Mouse (Mus musculus) fat pad, adult 2 months (tissue): ENCODE results near the gene Snrpf.

Experiments used
- DNase-seq: peaks from one replicate; pipeline ENCODE4 v3.0.0-alpha.2; 2011; ENCODE audit warnings: low read depth, low spot score; ENCODE audit errors: extremely low read depth

Gene Snrpf

DNA sequence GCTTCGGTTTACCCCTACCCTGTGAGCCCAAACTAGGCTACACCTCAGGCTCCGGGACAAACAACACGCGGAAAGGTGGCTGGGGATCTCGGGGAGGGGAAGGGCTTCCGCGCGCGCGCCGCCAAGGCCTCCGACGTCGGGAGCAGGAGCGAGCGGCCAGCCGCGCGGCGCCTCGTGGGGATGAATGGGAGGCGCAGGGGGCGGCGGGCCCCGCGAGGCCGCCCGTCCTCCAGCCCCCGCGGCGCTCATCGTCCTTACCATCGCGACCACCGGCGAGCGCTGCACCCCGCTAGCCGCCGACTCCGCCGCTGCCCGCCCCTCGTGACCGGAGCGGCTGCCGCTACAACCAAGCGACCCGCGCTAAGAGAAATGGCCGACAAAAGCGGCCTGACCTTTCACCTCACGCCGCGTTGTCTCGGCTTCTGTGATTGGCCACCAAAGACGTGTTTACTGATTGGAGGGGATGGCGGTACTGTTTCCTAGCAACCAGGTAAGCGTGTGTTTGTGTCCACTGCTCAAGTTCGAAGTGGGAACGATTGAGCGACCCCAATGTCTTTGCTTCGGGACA is at the start of gene Snrpf:
Snrpf (minus strand) TSS at position 426 of the 568 bp plus-strand sequence.
- peak; percentile 49 for DNase-seq

- no peak for DNase-seq
Observed at GRCm38 (mm10) chr10:93635941-93636340, 46.4 kb upstream of the Snrpf start.

- no peak for DNase-seq
Observed at GRCm38 (mm10) chr10:93633971-93634370, 44.5 kb upstream of the Snrpf start.

DNA sequence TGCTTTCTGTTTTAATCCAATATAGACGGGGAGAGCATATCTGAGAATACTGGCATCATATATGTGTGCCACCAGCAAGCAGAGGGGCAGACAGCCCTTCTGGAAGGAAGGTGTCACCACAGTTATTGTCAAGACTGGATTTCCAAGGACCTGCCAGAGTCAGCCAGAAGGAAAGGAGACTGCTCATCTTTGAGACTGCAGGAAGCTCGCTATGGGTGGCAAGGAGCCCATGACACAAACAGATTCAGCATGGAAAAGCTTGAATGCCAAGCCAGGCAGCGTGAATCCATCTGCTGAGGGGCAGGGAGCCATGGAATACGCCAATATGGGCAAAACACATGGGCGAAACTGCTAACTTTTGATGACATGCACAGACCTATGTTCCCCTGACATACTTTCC is 44.1 kb upstream of the Snrpf start:
- DNase-seq: no peak

DNA sequence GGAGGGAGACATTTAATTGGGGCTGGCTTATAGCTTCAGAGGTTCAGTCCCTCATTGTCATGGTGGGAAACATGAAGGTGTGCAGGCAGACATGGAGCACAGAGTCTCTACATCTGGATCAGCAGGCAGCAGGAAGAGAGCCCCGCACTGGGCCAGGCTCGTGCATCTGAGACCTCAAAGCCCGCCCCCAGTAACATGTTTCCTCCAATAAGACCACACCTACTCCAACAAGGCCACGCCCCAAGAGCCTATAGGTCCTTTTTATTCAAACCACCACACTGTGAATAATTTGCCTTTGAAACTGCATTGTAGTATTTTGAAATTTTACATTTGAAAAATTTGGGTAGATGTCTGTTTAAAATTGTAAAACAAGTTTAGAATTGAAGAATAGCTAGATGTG is 42.6 kb upstream of the Snrpf start:
- no peak for DNase-seq

GRCm38 (mm10) chr10:93630310-93630709 is 40.8 kb upstream of the Snrpf start:
- no peak for DNase-seq

DNA sequence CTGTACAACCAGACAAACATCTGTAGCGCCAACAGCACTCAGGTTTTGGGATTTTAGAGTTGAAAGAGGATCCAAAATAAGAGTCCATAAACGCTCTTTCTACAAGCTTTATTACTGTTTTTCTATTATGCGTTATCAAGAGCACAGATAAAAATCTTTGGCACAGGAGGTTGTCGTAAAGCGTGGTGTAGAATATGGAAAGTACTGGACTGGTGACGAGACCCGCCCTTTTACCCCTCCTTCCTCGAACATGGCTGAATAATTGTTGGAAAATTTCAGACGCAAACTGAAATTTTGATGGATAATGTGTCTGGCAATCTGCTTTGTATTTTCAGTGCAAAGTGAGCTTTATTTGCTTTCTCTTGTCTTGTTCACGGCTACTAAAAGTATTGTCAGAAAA is 34.6 kb upstream of the Snrpf start:
- no peak for DNase-seq

GRCm38 (mm10) chr10:93623725-93624124 is 34.2 kb upstream of the Snrpf start:
- no peak for DNase-seq

DNA sequence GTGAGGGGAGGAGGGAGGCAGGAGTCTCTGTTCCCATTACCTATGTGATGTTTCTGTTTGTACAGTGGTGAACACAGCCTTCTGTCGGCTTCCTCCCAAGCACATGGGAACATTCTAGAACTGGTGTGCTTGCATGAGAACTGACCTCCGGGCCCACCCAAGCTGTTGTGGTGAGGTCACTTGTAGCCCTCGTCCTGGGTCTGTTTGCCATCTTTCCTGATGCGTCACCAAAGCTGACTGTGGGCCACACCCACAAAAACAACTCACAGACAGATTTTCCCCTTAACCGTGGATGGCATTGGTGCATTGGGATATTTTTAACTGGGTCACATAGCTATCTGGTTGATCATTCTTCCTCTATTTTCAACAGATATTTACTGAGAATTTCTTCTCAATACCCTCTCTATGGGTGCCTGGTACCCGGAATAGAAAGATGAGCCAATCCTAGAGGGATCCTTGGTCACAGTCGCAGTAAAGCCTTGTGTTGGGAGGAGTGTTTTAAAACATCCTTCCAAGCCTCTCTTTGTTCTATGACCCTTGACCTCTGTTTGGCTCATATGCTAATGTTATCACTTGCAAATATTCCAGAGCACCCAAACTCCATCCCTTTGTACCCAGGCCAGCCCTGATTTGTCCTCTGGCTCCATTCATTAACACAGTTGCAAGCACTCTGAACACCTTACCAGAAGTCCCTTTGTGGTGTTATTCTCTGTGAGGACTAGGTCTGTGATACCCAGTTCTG is 31.1 kb upstream of the Snrpf start:
- no peak for DNase-seq

DNA sequence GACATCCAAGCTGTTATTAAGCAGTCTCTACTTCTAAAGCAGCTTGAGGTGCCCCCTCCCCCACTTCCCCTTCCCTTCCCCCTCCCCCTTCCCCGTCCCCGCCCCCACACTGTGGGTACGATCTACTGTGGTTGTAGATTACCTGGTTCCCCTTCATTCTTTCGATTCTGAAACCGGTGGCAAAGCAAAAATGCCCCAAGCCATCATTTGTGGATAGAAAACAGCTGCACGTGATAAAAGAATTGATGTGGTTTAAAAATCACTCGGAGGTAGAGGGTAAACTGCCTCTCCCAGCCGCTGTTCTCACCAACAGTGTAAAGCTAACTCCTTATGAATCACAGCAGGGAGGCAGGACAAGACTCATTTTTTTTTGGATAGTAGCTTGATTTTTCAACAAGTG is 25.3 kb upstream of the Snrpf start:
- no peak for DNase-seq

DNA sequence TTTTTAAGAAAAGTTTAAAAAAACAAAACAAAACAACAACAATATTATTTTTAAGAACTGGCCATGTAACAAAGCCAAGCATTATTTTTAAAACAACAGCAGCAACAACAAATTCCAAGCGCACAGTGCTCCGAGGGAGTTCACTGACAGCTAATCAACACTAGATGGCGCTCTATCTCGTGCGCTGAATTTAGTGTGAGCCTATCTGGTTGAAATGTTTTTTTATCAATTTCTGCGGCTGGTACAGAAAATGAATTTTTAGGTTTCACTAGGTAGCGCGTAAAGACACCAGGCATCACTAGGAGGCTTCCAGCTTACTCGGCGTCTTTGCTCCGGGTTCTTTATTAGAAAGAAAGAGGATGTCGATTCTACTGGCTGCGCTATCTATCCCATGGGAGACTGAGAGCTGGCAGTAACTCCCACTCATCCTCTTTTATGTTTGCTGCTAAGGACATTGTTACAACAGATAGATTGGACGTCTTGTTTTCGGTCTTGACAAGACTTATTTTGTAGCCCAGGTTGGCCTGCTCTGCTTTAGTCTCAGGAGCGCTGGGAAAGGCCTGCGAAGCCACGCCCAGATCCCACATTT is 22.0 kb upstream of the Snrpf start:
- DNase-seq: no peak

DNA sequence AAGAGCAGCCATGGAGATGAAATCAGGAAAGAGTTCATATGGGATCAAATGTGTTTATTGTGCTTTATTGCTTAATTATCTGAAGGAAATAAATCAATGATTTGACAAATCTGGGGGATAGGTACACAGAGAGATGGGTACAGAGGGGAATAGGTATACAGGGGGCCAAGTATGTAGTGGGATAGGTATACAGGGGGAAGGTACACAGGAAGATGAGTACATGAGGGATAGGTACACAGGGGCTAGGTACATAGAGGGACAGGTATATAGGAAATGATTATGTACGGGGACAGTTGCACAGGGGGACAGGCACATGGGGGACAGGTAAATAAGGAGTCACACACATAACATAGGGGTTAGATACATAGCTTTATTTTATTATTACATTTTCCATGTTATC is 21.4 kb upstream of the Snrpf start:
- no peak for DNase-seq

- DNase-seq: no peak
Observed at GRCm38 (mm10) chr10:93609236-93609635, 19.7 kb upstream of the Snrpf start.

- DNase-seq: no peak
Observed at GRCm38 (mm10) chr10:93608051-93608450, 18.5 kb upstream of the Snrpf start.

DNA sequence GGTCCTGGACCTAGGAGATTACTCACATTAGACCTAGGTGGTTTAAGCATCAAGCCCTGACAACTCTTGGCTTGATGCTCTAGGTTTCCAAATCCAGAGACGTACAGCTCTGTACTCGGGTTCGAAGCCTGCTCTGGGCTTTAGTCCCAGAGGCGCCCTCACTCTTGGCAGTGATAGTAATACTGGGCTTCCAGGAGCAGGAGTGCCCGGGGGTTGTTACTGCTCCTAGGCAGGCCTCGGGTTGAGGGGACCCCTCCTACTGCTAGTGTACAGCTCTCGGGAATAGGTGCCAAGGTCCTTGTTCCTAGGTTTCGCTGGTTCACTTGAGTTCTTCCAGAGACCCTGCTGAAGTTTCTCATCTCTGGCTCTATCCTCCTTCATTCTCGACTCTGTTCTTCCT is 16.8 kb upstream of the Snrpf start:
- DNase-seq: no peak

- DNase-seq: no peak
Observed at GRCm38 (mm10) chr10:93603256-93603655, 13.8 kb upstream of the Snrpf start.

GRCm38 (mm10) chr10:93602309-93602708 is 12.8 kb upstream of the Snrpf start:
- DNase-seq: no peak

DNA sequence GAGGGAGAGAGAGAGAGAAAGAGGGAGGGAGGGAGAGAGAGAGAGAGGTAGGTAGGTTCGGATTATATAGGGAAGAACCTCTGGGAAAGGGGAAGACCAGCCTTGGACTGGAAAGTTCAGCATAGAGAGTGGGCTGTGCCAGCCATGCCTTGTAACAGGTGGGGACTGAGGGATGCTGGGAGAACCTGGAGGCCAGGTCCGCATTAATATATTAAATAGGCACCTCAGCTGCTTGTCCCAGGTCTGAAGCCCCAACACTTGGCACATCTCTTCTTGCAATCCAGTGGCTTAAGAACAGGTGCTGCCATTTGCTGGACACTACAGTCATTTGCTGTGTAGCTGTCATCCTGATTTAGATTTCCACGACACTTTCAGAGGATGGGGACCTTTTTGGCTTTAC is 7.1 kb upstream of the Snrpf start:
- DNase-seq: no peak

DNA sequence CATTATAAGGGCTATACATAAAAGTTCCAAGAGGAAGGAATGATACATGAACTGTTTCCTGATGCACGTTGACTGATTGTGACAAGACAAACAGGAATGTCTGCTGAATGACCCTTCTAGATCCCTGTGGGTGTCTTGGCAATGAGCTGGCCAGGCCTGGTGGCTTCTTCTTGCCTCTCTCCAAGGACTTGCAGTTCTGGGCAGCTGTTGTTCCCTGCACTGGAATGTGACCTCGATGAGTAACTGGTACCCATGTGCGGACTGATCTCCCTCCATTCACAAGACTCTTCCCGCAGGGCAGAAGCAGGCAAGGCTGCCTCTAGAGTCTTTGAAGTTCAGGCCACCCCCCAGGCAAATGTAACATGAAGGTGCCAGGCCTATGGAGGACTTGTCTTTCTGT is 6.3 kb upstream of the Snrpf start:
- DNase-seq: peak; percentile 39

DNA sequence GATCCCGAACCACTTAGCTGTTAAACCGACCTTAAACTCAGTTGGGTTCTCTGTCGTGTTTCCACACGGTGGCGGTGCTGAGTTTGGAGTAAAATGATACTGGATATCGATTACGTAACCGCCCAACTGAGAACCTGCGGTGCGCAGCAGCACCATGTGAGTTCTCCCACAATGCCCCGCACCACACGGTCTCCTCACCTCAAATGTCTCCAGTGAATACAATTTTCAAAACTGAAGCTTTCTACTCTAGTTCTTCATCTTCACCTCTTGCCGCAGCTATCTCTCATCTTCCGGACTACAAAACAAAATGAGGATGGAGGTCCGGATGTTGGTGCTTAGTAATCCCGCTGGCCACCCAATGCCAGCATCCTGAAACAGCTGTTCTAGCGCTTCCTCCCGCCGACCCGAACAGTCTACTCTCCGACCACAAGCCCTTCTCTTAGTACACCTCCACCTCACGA is 4.5 kb upstream of the Snrpf start:
- DNase-seq: no peak

- no peak for DNase-seq
Observed at GRCm38 (mm10) chr10:93592456-93592855, 3.0 kb upstream of the Snrpf start.

DNA sequence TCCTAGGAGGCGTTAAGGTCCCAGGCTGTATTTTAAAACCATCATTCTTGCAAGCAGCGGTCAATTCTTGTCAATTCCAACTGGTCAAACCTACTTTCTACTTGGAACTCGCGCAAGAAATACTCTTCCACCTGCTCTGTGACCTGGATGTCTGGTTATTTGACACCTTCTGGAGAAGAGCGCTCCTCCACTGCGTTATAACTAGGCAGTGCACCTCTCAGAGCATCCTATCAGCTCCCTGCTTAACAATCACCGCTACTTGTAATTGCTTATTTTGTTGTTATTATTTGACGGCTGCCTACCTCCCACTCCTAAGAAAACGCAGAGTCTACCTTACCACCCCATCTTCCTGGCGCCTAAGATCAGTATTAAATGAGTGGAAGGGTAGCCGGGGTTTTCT is 710 bp downstream of the Snrpf start:
- no peak for DNase-seq
